Mouse (Mus musculus): ENCODE data around the gene Hmga1b. TPM values are rescaled to one million over a fixed set of nuclear protein-coding genes. Genes with fewer than 3 reads are reported as not detected.
"Not testable (repeated sequence)": the region's sequence is repeated elsewhere in the genome, so short reads cannot be mapped to it uniquely, and the experiment has no call there.

Gene Hmga1b
- polyA plus RNA-seq, 1 experiment from 2014 or later: 1.5 TPM

DNA sequence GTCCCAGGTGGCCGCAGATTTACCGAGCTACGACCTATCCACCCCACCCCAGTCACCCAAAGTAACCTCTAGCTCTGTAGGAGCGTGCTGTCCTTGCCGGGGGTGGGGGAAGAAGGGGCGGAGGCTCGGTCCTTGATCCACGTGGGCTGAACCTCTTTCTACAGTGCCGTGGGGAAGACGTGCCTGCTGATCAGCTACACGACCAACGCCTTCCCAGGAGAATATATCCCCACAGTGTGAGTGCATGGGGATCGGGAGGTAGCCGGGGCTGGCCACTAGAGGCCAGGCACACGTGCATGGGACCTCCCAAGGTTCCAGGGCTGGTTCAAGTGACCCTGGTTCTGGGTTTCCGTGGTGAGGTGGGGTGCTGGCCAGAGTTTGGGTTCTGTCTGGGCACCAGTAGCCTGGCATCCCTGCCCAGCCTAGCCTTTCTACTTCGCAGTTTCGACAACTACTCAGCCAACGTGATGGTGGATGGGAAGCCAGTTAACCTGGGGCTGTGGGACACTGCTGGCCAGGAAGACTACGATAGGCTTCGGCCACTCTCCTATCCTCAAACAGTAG lies 40.4 kb upstream of the Hmga1b start:
- Histone ChIP-seq H3K27me3 (ENCODE audit: control insufficient read depth, insufficient read depth, low read depth, low read length) (peaks cover 24% of the 10 kb centered on the region), H3K27ac (ENCODE audit: low read length) (no peak overlapping the region), H3K9me3 (replicated peaks; ENCODE audit: control insufficient read depth, low read length) (no peaks in the 10 kb centered on the region), H3K4me3 (ENCODE audit: low read depth, low read length) (peak overlapping the region; percentile 51), H3K9ac (ENCODE audit: low read depth, low read length) (no peak overlapping the region), H3K4me1 (ENCODE audit: control insufficient read depth, low read depth, low read length) (peaks cover 17% of the 10 kb centered on the region), H3K4me2 (ENCODE audit: low read depth, low read length) (peak overlapping the region; percentile 81), H3K36me3 (ENCODE audit: control insufficient read depth, insufficient read depth) (no peaks in the 10 kb centered on the region)
- WGBS (ENCODE audit: insufficient replicate concordance): 20% methylated on average over 21 of the region's 21 CpGs
- no peak for ATAC-seq (ENCODE audit: low read depth)

DNA sequence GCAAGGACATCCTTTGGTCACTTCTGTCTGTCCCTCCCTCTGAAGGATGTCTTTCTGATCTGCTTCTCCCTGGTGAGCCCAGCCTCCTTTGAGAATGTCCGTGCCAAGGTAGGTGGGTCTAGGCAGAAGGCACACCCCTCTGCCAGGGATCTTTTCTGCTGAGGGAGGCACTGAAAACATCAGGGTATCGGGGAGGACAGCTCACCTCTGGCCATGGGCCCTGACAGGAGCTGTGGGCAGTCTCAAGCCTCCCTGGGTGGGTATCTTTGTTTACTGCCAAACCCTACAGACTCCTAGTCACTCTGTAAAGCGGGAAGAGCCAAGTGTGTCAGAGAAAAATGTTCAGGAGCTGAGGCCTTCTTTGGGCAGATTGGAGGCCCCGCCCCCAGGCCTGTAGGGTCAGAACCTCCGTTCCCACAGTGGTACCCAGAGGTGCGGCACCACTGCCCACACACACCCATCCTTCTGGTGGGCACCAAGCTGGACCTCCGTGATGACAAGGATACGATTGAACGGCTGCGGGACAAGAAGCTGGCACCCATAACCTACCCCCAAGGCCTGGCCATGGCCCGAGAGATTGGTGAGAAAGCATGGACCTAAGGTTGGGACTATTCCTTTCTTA lies 39.7 kb upstream of the Hmga1b start:
- 77% methylated on average over 11 of the region's 11 CpGs for WGBS (ENCODE audit: insufficient replicate concordance)
- H3K27me3 ChIP-seq (ENCODE audit: control insufficient read depth, insufficient read depth, low read depth, low read length): peaks cover 24% of the 10 kb centered on the region
- H3K4me1 ChIP-seq (ENCODE audit: control insufficient read depth, low read depth, low read length): peaks cover 19% of the 10 kb centered on the region
- H3K9ac ChIP-seq (ENCODE audit: low read depth, low read length): no peak overlapping the region
- no peaks in the 10 kb centered on the region for H3K36me3 ChIP-seq (ENCODE audit: control insufficient read depth, insufficient read depth)
- H3K4me2 ChIP-seq (ENCODE audit: low read depth, low read length): no peak overlapping the region
- H3K4me3 ChIP-seq (ENCODE audit: low read depth, low read length): no peak overlapping the region
- H3K27ac ChIP-seq (ENCODE audit: low read length): no peak overlapping the region
- no peaks in the 10 kb centered on the region for H3K9me3 ChIP-seq (replicated peaks; ENCODE audit: control insufficient read depth, low read length)
- ATAC-seq (ENCODE audit: low read depth): no peak

DNA sequence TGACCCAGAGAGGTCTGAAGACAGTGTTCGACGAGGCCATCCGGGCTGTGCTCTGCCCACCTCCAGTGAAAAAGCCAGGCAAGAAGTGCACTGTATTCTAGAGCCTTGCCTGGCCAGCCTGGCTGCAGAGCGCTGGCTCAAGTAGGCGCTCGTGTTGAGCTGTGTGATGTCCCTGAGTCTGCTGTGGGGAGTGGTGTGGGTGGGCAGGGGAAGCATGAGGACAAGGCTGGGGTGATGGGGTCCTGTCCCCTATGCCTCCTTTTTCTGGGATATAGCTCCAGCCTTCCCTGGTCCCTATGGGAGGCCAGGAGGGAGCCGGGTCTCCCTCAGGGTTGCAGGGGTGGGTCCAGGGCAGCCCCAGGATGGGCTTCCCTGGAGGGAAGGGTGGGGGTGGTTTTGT lies 39.1 kb upstream of the Hmga1b start:
- no peak overlapping the region for H3K4me3 ChIP-seq (ENCODE audit: low read depth, low read length)
- H3K36me3 ChIP-seq (ENCODE audit: control insufficient read depth, insufficient read depth): no peaks in the 10 kb centered on the region
- H3K9me3 ChIP-seq (replicated peaks; ENCODE audit: control insufficient read depth, low read length): no peaks in the 10 kb centered on the region
- H3K27me3 ChIP-seq (ENCODE audit: control insufficient read depth, insufficient read depth, low read depth, low read length): peaks cover 24% of the 10 kb centered on the region
- WGBS (ENCODE audit: insufficient replicate concordance): 80% methylated on average over 7 of the region's 7 CpGs
- no peak overlapping the region for H3K9ac ChIP-seq (ENCODE audit: low read depth, low read length)
- peaks cover 19% of the 10 kb centered on the region for H3K4me1 ChIP-seq (ENCODE audit: control insufficient read depth, low read depth, low read length)
- H3K27ac ChIP-seq (ENCODE audit: low read length): no peak overlapping the region
- H3K4me2 ChIP-seq (ENCODE audit: low read depth, low read length): no peak overlapping the region
- ATAC-seq (ENCODE audit: low read depth): no peak

DNA sequence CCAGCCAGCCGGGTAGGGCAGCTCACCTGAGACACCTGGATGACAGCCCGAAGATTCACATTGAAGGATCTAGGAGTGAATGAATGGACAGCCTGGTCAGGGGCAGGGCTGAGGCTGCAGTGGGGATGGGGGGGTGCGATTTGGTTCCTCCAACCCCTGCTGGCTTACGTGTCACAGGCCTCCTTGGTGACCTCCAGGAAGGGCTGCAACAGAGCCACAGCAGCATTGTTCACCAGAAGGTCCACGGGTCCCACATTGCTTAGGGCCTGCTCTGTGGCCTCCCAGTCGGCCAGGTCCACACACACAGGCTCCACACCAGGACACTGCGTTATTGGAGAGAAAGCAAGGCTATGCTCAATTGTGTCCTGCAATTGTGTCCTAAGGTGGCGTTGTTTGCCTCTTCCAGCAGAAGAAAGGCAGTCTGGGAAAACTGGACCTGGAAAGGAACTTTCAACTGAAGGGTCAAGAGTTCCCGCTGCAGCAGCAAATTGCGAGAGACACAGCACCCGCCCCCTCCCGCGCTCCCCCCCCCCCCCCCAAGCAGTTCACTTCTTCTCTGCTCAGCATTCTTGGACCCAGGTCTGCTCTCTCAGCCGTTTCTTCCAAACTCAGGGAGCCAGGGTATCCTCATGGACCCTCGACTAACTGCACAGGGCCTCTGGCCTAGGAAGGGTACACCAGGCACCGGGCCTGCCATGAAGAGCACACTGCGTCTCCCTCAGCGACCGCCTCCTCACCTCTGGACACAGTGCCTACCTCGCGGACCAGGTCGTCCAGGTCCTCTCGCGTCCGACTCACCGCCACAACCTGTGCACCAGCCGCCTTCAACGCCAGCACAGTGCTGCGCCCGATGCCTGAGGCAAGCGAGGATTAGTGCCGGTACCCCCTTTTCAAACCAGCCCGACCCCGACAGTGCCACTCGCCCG lies 36.1 kb upstream of the Hmga1b start:
- peak; percentile 38 for ATAC-seq (ENCODE audit: low read depth)
- 21% methylated on average over 34 of the region's 36 CpGs for WGBS (ENCODE audit: insufficient replicate concordance)
- Histone ChIP-seq H3K4me1 (ENCODE audit: control insufficient read depth, low read depth, low read length) (peaks cover 13% of the 10 kb centered on the region), H3K9ac (ENCODE audit: low read depth, low read length) (peak overlapping the region; percentile 63), H3K27me3 (ENCODE audit: control insufficient read depth, insufficient read depth, low read depth, low read length) (peaks cover 12% of the 10 kb centered on the region), H3K9me3 (replicated peaks; ENCODE audit: control insufficient read depth, low read length) (no peaks in the 10 kb centered on the region), H3K36me3 (ENCODE audit: control insufficient read depth, insufficient read depth) (no peaks in the 10 kb centered on the region), H3K4me3 (ENCODE audit: low read depth, low read length) (peak overlapping the region; percentile 69), H3K4me2 (ENCODE audit: low read depth, low read length) (peak overlapping the region; percentile 90), H3K27ac (ENCODE audit: low read length) (peak overlapping the region; percentile 56)

DNA sequence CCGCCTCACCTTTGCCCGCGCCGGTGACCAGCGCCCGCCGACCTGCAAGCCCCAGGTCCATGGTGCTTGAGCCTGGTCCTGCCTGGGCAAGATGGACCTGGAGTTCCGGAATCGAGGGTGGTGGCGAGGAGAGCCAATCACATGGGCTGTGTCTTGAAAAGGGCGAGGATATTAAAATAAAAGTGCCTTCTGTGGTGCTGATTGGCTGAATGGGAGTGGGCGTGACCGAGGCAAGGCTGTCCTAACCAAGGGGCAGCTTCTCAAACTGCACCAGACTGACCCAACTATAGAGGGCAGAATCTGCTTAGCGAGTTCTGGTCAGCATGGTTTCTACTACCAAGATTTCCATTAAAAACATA lies 35.4 kb upstream of the Hmga1b start, which contains the start of gene Dcxr:
Gene Dcxr (minus strand): TSS at position 113 of the 359 bp plus-strand sequence.
- Histone ChIP-seq H3K27me3 (ENCODE audit: control insufficient read depth, insufficient read depth, low read depth, low read length) (peaks cover 5% of the 10 kb centered on the region), H3K4me3 (ENCODE audit: low read depth, low read length) (peak within 1 kb of the TSS; percentile 69), H3K4me1 (ENCODE audit: control insufficient read depth, low read depth, low read length) (peaks cover 6% of the 10 kb centered on the region), H3K27ac (ENCODE audit: low read length) (peak within 1 kb of the TSS; percentile 56), H3K4me2 (ENCODE audit: low read depth, low read length) (peak within 1 kb of the TSS; percentile 90), H3K9me3 (replicated peaks; ENCODE audit: control insufficient read depth, low read length) (no peaks in the 10 kb centered on the region), H3K9ac (ENCODE audit: low read depth, low read length) (peak within 1 kb of the TSS; percentile 63), H3K36me3 (ENCODE audit: control insufficient read depth, insufficient read depth) (no peaks in the 10 kb centered on the region)
- WGBS (ENCODE audit: insufficient replicate concordance): 1% methylated on average over 14 of the region's 14 CpGs
- peak; percentile 87 for ATAC-seq (ENCODE audit: low read depth)

DNA sequence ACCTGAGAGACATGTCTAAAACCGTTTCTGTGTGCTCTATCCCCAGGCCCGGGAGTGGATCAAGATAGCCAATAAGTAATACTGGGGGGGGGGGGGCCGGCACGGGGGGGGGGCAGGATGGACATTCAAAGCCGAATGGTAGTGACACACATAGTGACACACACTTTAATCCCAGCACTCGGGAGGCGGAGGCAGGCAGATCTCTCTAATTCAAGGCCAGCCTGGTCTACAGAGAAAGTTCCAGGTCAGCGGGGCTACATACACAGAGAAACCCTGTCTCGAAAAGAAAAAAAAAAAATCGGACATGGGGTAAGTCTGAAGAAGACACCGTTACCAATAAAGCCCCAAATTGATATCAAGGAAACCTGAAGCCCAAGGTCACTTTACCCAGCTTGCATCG lies 35.0 kb upstream of the Hmga1b start:
- no peak for ATAC-seq (ENCODE audit: low read depth)
- Histone ChIP-seq H3K4me1 (ENCODE audit: control insufficient read depth, low read depth, low read length) (peaks cover 6% of the 10 kb centered on the region), H3K36me3 (ENCODE audit: control insufficient read depth, insufficient read depth) (no peaks in the 10 kb centered on the region), H3K27me3 (ENCODE audit: control insufficient read depth, insufficient read depth, low read depth, low read length) (peaks cover 1% of the 10 kb centered on the region), H3K4me2 (ENCODE audit: low read depth, low read length) (peak overlapping the region; percentile 90; the same call in 1 of the 2 replicates), H3K9me3 (replicated peaks; ENCODE audit: control insufficient read depth, low read length) (no peaks in the 10 kb centered on the region), H3K9ac (ENCODE audit: low read depth, low read length) (no peak overlapping the region), H3K4me3 (ENCODE audit: low read depth, low read length) (no peak overlapping the region), H3K27ac (ENCODE audit: low read length) (no peak overlapping the region)
- 46% methylated on average over 12 of the region's 12 CpGs for WGBS (ENCODE audit: insufficient replicate concordance)

DNA sequence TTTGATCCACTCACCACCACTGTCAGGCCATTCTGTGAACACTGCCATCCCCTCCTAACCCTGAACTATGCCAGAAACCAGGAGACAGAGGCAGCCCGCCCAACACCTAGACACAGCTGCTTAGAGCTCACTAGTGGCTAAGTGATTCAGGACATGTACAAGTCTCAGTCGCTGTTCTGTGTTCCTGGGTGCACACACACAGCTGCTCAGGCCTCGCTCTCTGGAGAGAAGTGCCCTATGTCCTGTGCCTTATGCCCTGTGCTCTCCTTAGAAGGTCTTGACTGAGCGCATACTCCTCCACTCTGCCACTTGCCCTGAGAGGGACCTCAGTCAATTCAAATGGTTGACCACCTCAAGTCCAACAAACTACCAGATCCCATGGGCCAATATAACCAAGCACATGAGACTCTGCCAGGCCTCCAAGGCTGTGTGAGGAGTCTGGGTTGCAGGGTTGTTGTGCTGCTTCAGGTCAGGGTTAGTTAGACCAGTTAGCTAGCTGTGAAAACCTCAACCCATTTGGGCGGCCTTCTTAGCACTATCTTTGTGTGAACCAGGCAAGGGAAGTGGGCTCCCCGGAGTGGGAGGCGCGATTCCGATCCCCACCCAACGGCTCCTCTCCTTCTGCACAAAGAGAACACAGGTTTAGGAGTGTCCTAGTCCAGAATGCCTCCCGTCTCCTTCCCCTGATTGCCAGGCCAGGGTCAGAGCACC lies 33.9 kb upstream of the Hmga1b start:
- Histone ChIP-seq H3K4me1 (ENCODE audit: control insufficient read depth, low read depth, low read length) (peaks cover 6% of the 10 kb centered on the region), H3K9me3 (replicated peaks; ENCODE audit: control insufficient read depth, low read length) (no peaks in the 10 kb centered on the region), H3K9ac (ENCODE audit: low read depth, low read length) (no peak overlapping the region), H3K36me3 (ENCODE audit: control insufficient read depth, insufficient read depth) (no peaks in the 10 kb centered on the region), H3K4me2 (ENCODE audit: low read depth, low read length) (no peak overlapping the region), H3K4me3 (ENCODE audit: low read depth, low read length) (no peak overlapping the region), H3K27ac (ENCODE audit: low read length) (no peak overlapping the region), H3K27me3 (ENCODE audit: control insufficient read depth, insufficient read depth, low read depth, low read length) (no peaks in the 10 kb centered on the region; the same call in 1 of the 2 replicates)
- WGBS (ENCODE audit: insufficient replicate concordance): 74% methylated on average over 11 of the region's 11 CpGs
- ATAC-seq (ENCODE audit: low read depth): no peak

DNA sequence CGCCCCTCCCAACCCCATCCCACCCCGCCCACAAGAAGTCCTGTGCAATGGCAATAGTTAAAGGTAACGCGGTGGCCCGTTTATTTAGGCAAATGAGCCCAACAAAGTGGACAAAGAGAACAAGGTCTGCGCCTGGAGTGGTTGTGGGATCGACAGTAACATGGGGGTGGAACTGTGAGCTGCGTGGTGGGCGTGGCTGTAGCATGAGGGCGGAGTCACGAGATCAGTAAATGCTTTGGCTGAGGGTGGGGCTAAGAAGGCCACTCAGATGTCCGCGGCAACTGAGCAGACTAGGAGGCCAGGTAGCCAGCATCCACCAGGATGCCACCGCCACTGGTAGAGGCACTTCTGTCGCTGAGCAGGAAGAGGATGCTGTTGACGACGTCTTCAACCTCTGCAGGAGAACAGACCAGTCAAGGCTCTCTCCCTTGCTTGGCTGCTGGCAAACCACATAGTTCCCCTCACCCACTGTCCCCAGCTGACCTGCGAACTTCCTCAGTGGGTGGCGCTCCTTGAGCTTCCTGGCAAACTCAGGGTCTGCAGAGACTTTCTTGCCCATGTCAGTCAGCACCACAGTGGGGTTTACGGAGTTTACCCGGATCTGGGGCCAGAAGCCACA lies 33.1 kb upstream of the Hmga1b start:
- peak overlapping the region; percentile 30 for H3K4me2 ChIP-seq (ENCODE audit: low read depth, low read length)
- not testable (repeated sequence) for H3K9me3 ChIP-seq (replicated peaks; ENCODE audit: control insufficient read depth, low read length); H3K27ac ChIP-seq (ENCODE audit: low read length); H3K4me3 ChIP-seq (ENCODE audit: low read depth, low read length); H3K36me3 ChIP-seq (ENCODE audit: control insufficient read depth, insufficient read depth); H3K4me1 ChIP-seq (ENCODE audit: control insufficient read depth, low read depth, low read length); H3K27me3 ChIP-seq (ENCODE audit: control insufficient read depth, insufficient read depth, low read depth, low read length); H3K9ac ChIP-seq (ENCODE audit: low read depth, low read length)
- ATAC-seq (ENCODE audit: low read depth): peak; percentile 50
- WGBS (ENCODE audit: insufficient replicate concordance): 2% methylated on average over 17 of the region's 21 CpGs

All from liver, embryonic 16.5 days (tissue).